Mouse (Mus musculus) kidney, embryonic 14.5 days (tissue): Measurements from ENCODE around the gene Usp39. TPM values are rescaled to one million over a fixed set of nuclear protein-coding genes. Genes with fewer than 3 reads are reported as not detected.

ENCODE experiments used
- ATAC-seq: fragments of 200-750 bp; cut with Nextera tagmentation; 2 replicates; pipeline ENCODE4 v1.8.0; 2017; ENCODE audit warnings: moderate number of reproducible peaks, mild to moderate bottlenecking, moderate TSS enrichment, moderate library complexity; ENCODE audit not compliant: low FRiP score, low TSS enrichment
- H3K27ac ChIP-seq: fragments of 300-500 bp; sonication (generic); 2 replicates; pipeline ENCODE4 v1.5.1; 2014; ENCODE audit warnings: low read depth, mild to moderate bottlenecking, low read length, moderate library complexity, mixed read lengths
- H3K27me3 ChIP-seq: fragments of 300-500 bp; sonication (generic); 2 replicates; pipeline ENCODE4 v1.6.1; 2014; ENCODE audit warnings: mild to moderate bottlenecking, low read length; ENCODE audit not compliant: control insufficient read depth, insufficient read depth
- H3K36me3 ChIP-seq: fragments of 300-500 bp; sonication (generic); 2 replicates; pipeline ENCODE4 v1.6.1; 2014; ENCODE audit warnings: low read length, mixed read lengths; ENCODE audit not compliant: control insufficient read depth, insufficient read depth
- H3K4me1 ChIP-seq: fragments of 300-500 bp; sonication (generic); 2 replicates; pipeline ENCODE4 v1.6.1; 2014; ENCODE audit warnings: low read length, mixed read lengths; ENCODE audit not compliant: control insufficient read depth, insufficient read depth
- H3K4me2 ChIP-seq: fragments of 300-500 bp; sonication (generic); replicated peaks from 2 replicates; pipeline ENCODE4 v1.6.1; 2014; ENCODE audit warnings: low read depth, mild to moderate bottlenecking, low read length
- H3K4me3 ChIP-seq: fragments of 300-500 bp; sonication (generic); 2 replicates; pipeline ENCODE4 v1.5.1; 2014; ENCODE audit warnings: mild to moderate bottlenecking, low read length
- H3K9ac ChIP-seq: fragments of 300-500 bp; sonication (generic); 2 replicates; pipeline ENCODE4 v1.6.1; 2014; ENCODE audit warnings: low read depth, mild to moderate bottlenecking, low read length, moderate library complexity
- H3K9me3 ChIP-seq: fragments of 300-500 bp; sonication (generic); 2 replicates; pipeline ENCODE4 v1.6.1; 2016; ENCODE audit warnings: low read length; ENCODE audit not compliant: control insufficient read depth
- WGBS: fragments of 180-500 bp; shearing (Covaris S2); extraction: QIAGEN DNeasy Blood & Tissue Kit; methylation state at CpG from one replicate; pipeline ENCODE4 v1.1.7; 2014; 5-methylcytosine and 5-hydroxymethylcytosine counted together
- polyA plus RNA-seq: library from polyadenylated mRNA; unstranded; fragments of >200 nt; fragmentation: Nextera tagmentation; extraction: Ambion mirVana; gene quantifications from 2 replicates; pipeline ENCODE4 v1.2.1, GENCODE M21; 2014

Usp39 gene
- polyA plus RNA-seq, 1 experiment from 2014 or later, result 69.1 TPM

- no peak overlapping the region for H3K27ac ChIP-seq
- H3K4me2 ChIP-seq, result no peak overlapping the region
- H3K27me3 ChIP-seq, result no peaks in the 10 kb centered on the region
- H3K9me3 ChIP-seq, result no peaks in the 10 kb centered on the region
- H3K4me1 ChIP-seq, result peaks cover 20% of the 10 kb centered on the region
- peaks cover 28% of the 10 kb centered on the region for H3K36me3 ChIP-seq
- ATAC-seq, result no peak
- H3K9ac ChIP-seq, result no peak overlapping the region
- no peak overlapping the region for H3K4me3 ChIP-seq
- 89% methylated on average over 10 of the region's 10 CpGs for WGBS
Observed at GRCm38 (mm10) chr6:72358086-72358764, 13.2 kb upstream of the Usp39 start.

DNA sequence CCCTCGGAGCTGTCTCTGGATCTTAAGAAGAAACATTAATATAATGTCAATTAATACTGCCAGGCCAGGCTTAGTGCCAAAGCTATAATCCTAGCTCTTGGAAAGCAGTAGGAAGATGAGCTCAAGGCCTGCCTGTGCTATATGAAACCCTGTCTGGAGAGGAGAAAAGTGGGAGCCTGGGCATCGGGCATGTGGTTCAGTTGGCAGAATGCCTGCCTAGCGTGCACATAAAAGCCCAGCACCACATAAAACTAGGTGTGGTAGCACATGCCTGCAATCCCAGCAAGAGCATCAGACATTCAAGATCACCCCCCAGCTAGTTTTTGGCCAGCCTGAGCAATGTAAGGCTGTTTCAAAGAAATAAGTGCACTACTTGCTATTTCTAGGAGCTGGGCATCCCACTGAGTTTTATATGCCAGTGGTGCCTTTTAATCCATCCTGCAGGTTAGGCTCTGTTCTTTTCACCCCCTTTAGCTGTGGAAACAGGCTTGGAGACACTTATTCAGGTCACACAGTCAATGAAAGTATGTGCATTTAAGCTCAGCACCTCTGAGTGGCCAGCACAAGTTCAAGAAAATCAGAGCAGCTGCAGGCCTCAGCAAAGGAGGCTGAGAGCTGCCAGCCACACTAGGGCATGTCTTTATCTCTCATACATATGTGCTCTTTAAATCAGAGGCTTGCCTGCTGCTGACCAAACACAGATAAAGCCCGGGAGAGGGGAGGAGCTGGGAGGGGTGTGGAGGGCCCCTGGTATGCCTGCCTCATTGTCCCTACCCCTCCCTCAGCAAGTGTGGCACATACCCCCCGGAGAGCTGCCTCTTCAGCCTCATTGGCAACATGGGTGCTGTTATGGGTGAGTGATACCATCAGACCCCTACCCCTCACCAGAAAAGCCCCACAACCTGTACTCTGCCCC lies 12.4 kb upstream of the Usp39 start:
- H3K9ac ChIP-seq, result no peak overlapping the region
- no peak overlapping the region for H3K4me2 ChIP-seq
- no peak overlapping the region for H3K4me3 ChIP-seq
- peaks cover 16% of the 10 kb centered on the region for H3K4me1 ChIP-seq
- H3K27ac ChIP-seq, result no peak overlapping the region
- H3K36me3 ChIP-seq, result peaks cover 28% of the 10 kb centered on the region
- no peak for ATAC-seq
- 85% methylated on average over 5 of the region's 5 CpGs for WGBS
- no peaks in the 10 kb centered on the region for H3K9me3 ChIP-seq
- no peaks in the 10 kb centered on the region for H3K27me3 ChIP-seq

GRCm38 (mm10) chr6:72356001-72356532 lies 11.1 kb upstream of the Usp39 start:
- WGBS, result 37% methylated on average over 8 of the region's 8 CpGs
- no peak overlapping the region for H3K27ac ChIP-seq
- peak overlapping the region; percentile 59 for H3K4me3 ChIP-seq
- ATAC-seq, result peak; percentile 13
- peaks cover 9% of the 10 kb centered on the region for H3K4me1 ChIP-seq
- peak overlapping the region; percentile 50 for H3K9ac ChIP-seq
- no peaks in the 10 kb centered on the region for H3K9me3 ChIP-seq
- peak overlapping the region; percentile 88 for H3K4me2 ChIP-seq
- H3K27me3 ChIP-seq, result no peaks in the 10 kb centered on the region
- peaks cover 28% of the 10 kb centered on the region for H3K36me3 ChIP-seq

GRCm38 (mm10) chr6:72355066-72355911 lies 10.3 kb upstream of the Usp39 start, which contains the start of gene Tmem150a:
TSS of gene Tmem150a (plus strand) at chr6:72355447.
- no peak within 1 kb of the TSS for H3K27ac ChIP-seq
- peaks cover 1% of the 10 kb centered on the region; the same call in 1 of the 2 replicates for H3K4me1 ChIP-seq
- no peaks in the 10 kb centered on the region for H3K9me3 ChIP-seq
- peak within 1 kb of the TSS; percentile 59 for H3K4me3 ChIP-seq
- peak within 1 kb of the TSS; percentile 88 for H3K4me2 ChIP-seq
- WGBS, result under 1% methylated on average over 71 of the region's 71 CpGs
- peaks cover 31% of the 10 kb centered on the region for H3K36me3 ChIP-seq
- ATAC-seq, result peak; percentile 88
- H3K9ac ChIP-seq, result peak within 1 kb of the TSS; percentile 50
- H3K27me3 ChIP-seq, result no peaks in the 10 kb centered on the region

- 57% methylated on average over 1 of the region's 1 CpGs for WGBS
- Histone ChIP-seq H3K27me3 (no peaks in the 10 kb centered on the region), H3K4me2 (no peak overlapping the region), H3K9me3 (no peaks in the 10 kb centered on the region), H3K27ac (no peak overlapping the region), H3K36me3 (peaks cover 30% of the 10 kb centered on the region), H3K9ac (no peak overlapping the region), H3K4me1 (no peaks in the 10 kb centered on the region), H3K4me3 (no peak overlapping the region)
- no peak for ATAC-seq
Observed at GRCm38 (mm10) chr6:72354025-72354424, 9.0 kb upstream of the Usp39 start.

- no peak for ATAC-seq
- Histone ChIP-seq H3K4me2 (no peak overlapping the region), H3K36me3 (peaks cover 28% of the 10 kb centered on the region), H3K27me3 (no peaks in the 10 kb centered on the region), H3K4me1 (peaks cover 6% of the 10 kb centered on the region), H3K4me3 (no peak overlapping the region), H3K9ac (no peak overlapping the region), H3K9me3 (no peaks in the 10 kb centered on the region), H3K27ac (no peak overlapping the region)
- WGBS, result 75% methylated on average over 5 of the region's 5 CpGs
Observed at GRCm38 (mm10) chr6:72352636-72353405, 7.8 kb upstream of the Usp39 start.

GRCm38 (mm10) chr6:72350214-72350613 lies 5.2 kb upstream of the Usp39 start:
- Histone ChIP-seq H3K27me3 (no peaks in the 10 kb centered on the region), H3K4me3 (no peak overlapping the region), H3K36me3 (peaks cover 25% of the 10 kb centered on the region), H3K4me2 (no peak overlapping the region), H3K4me1 (peaks cover 13% of the 10 kb centered on the region), H3K9me3 (no peaks in the 10 kb centered on the region), H3K27ac (no peak overlapping the region), H3K9ac (no peak overlapping the region)
- 86% methylated on average over 2 of the region's 2 CpGs for WGBS
- no peak for ATAC-seq

DNA sequence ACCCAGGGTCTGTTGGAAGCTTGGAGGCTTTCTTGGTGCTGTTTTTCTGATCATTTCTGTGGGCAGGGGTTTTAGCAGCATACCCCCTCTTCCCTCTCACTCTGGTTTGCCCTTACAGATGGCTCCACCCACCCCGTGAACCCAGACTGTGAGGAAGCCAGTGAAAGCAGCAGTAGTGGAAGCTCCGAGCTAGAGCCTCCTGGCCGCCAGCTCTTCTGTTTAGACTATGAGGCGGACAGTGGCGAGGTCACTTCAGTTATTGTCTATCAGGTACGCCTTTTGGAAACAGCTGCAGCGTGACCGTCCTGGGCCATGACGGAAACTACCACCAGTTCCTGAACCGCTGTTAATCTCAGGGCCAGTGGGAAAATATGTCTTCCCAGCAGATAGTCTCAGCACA lies 3.4 kb upstream of the Usp39 start:
- ATAC-seq, result no peak
- H3K27me3 ChIP-seq, result no peaks in the 10 kb centered on the region
- H3K9ac ChIP-seq, result peak overlapping the region; percentile 76; the same call in 1 of the 2 replicates
- H3K4me2 ChIP-seq, result peak overlapping the region; percentile 68
- peak overlapping the region; percentile 50 for H3K4me3 ChIP-seq
- peaks cover 24% of the 10 kb centered on the region for H3K4me1 ChIP-seq
- WGBS, result 86% methylated on average over 10 of the region's 10 CpGs
- no peaks in the 10 kb centered on the region for H3K9me3 ChIP-seq
- peaks cover 25% of the 10 kb centered on the region for H3K36me3 ChIP-seq
- H3K27ac ChIP-seq, result no peak overlapping the region
